Mouse (Mus musculus) lung, postnatal 10 days (tissue): Measurements from ENCODE around the gene Grik3.

Experiments
- DNase-seq: peaks from one replicate; pipeline ENCODE4 v3.0.0; 2021

Grik3 gene

DNA sequence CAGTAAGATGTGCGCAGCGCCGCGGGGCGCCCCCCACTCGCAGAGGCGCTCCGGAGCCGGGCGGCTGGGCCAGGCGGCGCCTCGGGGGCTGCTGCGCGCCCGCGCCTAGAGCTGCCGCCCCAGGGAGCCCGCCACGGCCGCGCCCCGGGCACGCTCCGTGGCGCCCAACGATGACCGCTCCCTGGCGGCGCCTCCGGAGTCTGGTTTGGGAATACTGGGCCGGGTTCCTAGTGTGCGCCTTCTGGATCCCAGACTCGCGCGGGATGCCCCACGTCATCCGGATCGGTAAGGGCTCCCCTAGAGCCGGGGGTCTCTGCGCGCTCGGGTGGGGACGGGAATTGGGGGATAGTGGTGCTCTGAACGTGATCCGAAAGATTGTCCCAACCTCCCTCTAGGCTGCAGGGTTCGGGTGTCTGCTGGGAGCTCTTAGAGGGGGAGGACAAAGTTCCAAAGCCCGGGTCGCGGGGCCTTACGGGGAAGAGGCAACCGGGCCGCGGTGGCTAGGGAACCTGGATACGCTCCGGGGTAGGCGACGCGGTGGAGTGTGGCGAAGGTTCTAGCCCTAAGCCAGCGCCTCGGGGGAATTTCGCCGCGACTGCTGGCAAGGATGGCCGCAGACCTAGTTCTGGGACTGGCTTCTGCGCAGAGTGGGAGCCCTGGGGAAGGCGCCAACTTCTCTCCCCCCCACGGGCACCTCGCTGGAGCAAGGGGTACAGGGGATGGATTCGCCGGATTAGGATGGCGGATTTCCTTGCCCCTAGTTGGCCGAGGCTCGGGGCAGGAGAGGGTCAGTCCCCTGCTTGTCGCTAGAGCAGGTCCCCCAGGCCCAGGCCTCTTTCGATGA, at the start of gene Grik3:
Grik3 (plus strand) TSS at position 40 of the 844 bp plus-strand sequence.
- DNase-seq: no peak

DNA sequence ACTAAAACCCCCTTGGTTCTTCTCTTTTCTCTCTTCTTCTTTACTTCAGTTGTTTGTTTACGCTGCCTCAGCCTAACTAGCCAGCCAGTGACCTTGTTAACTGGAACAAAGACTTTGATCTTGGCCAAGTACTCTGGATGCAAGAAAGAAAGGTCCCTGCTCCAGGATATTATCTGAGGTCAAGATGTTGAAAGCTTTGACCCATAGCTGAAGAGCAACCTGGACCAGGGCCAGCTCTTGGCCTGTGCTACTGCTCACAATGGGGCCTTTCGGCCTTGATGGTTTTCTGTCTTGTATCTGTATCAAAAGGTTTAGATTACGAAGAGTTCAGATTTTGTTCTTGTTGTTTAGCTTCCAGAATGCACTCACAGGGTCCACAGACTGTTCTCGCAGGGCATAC, 48.7 kb upstream of the Grik3 start:
- DNase-seq: no peak

DNA sequence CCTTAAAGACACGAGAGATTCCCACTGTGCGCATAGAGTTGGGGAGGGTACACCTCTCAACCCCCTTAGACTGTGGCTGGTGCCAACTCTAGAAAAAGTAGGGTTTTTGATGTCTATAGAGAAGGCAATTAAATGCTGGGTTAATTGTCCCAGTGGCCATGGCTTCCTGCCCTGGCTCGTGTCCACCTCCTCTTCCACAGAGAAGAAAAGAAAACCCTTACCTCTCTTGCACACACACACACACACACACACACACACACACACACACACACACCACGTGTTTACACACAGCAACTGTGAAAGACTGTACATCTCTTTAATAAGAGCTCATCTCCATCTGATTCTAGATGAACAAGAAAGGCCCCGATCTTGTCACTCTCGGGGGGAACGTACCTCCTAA, 46.1 kb upstream of the Grik3 start:
- DNase-seq: no peak

DNA sequence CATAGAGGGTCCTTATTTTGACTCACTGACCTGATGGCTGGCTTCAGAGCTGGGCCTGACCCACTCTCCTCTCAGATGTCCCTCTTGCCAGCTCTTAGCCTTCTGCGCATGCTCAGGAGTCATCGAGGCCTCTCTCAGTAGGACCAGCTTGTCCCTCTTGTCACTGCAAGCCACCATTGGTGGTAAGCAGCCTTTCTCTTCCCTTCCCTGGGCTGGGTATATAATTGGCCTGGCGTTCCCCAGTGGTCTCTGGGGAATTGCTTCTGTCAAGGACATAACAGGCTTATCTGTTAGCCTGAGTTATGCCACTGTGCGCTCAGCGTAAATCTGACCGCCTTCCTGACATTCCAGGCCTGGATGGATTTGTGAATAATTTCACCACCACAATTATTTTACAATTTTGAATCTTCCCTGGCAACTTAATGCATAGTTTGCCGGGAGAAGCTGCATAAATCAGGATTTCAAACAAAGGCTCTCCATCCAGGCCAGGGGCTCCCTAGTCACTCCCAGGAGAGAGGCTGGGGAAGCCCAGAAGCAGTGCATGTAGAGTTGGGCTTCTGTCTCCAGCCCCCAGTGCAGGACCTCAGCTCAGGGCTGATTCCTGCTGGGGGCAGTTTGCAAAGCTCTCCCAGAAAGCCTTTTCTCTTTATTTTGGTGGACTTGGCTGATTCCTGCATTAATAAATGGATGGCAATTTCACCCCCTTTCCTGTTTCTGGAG, 39.7 kb upstream of the Grik3 start:
- no peak for DNase-seq

DNA sequence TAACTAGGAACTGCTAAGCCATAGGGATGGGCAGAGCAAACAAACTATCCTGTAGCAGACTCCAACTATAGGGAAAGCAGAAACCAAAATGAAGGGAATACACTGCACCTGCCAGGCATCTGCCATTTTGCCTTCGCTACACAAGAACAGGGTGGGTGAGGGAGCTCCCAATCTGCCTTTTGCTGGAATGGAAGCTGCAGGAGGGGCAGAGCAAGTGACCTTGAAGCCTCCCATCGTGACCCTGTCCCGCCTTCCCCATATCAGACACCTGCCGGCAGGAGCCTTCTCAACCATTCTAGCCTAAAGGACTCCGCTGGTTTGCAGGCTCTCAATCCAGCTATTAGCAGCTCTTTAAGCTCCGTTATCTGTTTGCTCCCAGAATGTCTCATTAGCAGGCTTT, 38.7 kb upstream of the Grik3 start:
- DNase-seq: no peak

DNA sequence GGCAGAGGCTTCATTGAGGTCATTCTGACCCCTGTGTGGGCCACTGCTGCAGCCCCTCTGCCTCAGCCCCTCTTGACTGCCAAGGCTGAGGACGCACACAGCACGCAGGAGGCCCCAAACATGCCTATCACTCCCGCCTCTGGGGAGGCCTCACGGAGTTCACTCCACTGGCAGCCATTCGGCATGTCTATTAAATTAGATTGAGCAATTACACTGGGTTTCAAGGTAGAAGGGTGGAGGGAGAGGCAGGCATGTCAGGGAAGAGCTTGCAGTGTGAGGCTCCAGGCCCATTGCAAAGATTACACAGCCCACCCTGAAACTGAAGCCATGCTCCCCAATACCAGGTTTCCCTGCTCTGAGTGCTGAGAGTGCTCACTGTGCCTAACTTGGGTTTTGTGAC, 34.0 kb upstream of the Grik3 start:
- DNase-seq: no peak

DNA sequence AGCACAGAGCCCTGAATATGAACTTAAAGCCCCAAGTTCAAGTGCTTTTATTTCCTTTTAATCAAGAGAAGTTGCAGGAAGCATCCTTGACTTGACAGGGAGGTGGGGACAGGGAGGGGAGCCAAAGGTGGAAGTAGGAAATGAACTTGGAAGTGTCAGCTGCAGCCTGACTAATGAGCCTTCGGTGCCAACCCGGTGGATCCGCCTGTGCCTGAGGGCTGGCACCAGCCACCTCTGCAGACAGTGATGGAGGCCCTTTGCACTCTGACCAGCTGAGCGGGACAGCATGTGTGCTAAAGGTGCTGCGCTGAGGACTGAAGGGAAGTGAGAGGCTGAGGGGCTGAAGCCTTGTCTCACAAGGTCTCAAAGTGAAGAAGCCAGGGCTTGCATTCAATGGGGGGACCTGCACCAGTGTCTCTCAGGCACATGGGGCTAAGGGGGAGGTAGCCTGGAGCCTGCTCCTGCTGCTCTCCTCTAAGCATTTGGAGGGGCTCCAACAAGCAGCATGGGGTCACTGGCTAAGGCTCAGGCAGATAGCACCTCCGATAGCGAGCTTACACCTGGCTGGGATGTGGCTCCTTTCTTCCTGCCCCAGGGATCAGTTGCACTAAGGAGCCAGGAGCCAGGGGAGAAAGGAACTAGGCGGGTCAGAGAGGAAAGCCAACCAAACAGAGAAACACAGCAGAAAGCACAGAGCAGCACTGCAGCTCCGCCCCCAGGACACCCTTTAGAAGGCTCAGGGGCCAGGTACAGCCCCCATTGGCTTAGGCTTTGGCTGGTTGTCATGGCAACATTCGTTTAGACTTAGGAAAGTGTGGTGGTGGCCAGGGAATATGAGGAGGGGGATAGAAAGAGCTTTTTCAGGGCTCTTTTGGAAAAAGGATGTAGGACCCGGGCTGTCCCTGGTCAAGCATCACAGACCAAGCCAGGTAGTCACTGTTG, 33.1 kb upstream of the Grik3 start:
- DNase-seq: no peak

DNA sequence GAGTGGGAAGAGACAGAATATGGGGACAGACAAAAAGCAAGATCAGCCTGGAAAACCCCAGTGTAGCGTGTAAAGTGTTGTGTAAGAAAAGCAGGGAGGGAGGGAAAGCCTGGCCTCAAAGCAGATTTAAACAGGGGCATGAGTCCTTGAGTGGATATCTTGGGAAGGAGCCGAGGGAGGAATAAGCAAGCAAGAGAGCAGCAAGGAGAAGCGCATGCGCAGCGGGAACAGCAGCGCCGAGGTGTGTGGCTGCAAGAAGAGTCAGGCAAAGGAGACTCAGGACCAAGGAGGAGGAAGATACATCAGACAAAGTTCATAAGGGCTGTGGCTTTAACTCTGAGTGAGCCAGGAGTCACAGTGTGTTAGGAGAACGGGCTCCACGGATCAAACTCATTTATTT, 30.7 kb upstream of the Grik3 start:
- DNase-seq: no peak

DNA sequence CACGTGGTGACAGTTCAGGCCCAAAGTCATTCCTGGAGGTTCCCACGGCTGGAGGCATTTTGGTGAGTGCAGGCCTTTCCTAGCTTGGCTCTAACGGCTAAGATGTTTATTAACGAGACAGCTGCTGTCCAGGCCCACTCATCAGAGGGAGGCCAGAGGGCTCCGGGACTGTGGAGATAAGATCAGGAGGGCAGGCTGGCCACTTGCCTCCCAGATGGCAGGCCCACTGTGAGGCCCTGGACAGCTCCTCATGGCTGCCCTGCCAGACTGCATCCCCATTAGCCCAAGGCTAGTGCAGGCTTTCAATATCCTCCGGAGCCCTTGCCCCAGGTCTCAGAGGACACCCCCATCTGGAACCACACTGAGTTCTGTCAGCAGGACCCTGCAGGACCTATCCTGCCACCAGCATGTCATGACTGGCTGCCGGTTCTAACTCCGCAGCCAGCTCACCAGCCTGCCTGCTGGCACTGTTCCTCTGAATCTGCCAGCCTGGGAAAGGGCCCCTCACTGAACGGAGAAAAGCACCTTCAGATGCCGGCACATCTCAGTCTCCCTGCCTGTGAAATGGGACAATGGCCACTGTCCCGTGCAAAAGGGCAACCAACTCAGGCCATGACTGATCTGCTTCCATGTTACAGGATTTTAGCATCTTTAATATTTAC, 20.7 kb upstream of the Grik3 start:
- no peak for DNase-seq

DNA sequence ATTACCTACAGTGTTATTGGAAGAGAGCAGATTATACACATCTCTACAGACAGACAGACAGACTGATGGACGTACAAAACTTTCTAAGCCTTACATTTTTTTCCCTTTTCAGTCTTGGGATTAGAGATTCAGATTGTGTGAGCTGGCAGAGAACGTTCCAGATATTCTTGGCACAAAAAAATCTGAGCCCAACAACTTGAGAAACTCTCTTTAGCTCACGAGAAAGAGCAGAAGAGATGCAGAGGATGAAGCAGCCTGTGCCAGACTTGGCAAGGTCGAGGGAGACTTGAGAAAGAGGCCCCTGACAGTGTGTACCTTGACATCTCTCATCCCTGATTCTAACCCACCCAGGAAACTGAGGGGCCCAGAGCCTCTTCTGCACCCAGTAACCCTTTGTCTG, 15.6 kb upstream of the Grik3 start:
- no peak for DNase-seq

DNA sequence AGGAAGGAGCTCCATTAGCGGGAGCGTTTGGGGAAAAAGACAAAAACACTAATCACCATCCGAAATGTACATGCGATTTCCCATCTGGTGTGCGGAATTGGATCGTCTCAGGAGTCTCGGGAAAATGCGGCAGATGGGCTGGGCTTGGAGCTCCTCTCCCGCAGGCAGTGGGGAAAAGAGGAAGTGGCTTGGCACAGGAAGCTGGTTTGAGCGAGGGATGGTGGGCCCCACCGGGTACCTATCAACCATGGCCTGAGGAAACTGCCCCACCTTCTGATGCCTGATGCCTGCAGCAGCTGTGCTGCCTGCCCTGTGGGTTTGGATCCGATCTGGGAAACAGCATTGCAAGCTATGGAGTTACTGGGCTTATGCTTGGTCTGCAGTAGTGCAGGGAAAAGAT, 12.4 kb upstream of the Grik3 start:
- no peak for DNase-seq

DNA sequence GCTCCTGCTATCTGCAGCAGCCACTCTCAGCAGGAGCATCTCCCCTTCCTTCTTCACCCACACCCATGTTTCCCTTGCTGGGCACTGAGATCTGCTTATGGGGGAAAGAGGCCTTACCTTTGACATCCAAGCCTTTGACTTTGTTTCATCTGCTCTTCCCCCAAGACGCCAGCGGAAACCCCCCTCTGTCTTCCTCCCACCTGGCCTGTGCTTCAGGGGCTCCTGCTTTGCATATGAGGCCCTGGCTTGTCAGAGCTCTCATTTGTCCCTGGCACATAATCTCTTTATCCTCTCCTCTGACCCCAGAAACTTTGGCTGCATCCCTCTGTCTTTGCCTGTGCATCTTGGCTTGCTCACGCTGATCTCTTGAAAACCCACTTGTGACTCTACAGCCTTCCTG, 9.2 kb upstream of the Grik3 start:
- DNase-seq: no peak

DNA sequence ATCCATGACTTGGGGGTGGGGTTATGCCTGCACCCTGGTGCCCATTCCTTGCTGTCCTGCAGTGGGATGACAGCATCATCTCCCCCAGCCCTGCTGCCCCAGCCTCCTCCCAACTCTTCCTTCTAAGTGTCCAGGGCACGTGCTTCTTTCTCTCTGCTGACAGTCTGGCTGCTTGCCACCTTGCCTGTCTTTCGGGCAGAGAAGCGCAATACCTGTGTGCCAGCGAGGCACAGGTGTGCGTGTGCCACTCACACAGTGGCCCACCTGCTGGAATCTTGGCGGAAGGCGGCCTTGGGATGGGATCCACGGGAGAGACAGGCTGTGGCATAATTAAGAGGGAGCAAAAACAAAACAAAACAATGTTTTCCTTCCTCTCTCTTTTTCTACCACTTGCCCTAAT, 6.4 kb upstream of the Grik3 start:
- no peak for DNase-seq

DNA sequence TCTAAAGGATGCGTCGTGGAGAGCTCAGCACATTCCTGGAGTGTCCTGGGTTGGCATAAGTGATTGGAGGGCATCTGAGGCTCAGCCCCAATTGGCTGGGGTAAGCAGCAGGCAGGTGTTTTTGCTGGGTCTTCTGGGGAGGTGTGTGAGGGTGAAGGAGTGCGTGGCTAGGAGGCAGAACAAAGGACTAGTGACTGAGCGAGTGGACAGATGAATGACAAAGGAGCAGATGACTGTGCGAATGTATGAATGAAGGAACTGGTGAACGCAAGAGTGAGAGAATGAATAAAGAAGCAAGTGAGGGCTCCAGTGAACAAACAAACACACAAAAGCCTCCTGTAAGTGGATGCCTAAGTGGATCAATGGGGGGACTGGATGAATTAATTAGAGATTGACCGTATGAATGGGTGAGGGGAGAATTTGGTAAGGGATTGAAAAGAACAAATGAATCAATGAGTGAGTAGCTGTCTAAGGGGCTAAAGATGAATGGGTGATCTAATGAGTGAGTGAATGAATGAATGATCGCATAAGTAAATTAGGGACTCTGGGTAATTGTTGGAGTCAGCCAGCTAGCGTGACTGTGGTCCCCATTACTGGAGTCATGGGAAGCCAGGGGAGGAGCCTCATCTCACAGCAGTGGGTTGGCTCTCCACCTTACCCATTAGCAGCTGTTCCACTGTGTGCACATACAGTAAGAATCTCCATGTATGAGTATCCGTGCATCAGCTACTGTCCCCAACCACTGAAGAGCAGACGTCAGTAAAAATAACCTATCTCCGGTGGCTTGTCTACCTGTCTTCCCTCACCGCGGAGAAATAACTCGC, 4.9 kb upstream of the Grik3 start:
- DNase-seq: no peak

DNA sequence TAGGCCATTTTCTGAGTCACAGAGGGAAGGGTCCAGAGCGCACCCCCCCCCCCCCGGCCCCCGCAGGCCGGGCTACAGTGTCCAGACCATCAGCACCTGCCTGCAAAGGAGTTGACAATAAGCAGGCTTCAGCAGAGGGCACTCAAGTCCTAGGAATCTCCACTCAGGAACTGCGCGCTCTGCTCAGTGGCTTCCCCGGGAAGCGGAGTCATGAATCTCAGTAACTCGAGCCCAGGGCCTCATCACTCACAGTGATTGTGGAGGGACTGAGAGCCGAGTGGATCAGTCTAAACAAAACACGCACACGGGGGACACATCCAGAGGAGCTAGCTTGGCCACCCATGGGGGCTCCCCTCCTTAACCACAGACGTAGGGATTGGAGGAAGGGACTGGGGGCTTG, 3.9 kb upstream of the Grik3 start:
- DNase-seq: no peak

DNA sequence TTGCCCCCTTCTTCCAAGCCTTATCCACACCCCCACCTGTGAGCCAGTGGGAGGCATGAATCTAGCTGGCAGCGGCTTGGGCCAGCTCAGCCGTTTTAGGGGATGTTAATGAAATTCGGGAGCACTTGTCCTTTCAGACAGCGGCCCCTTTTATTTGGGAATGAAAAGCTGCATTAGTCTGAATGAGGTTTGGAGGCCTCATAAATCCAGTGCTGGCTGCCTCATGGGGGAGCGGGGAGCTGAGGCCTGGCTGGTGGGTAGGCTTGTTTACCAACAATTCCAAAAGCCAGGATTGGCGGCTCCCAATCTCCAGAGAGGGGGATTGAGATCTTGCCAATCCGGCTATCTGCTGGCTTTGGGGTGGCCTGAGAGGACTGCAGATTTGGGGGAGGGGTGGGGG, 3.5 kb upstream of the Grik3 start:
- no peak for DNase-seq

DNA sequence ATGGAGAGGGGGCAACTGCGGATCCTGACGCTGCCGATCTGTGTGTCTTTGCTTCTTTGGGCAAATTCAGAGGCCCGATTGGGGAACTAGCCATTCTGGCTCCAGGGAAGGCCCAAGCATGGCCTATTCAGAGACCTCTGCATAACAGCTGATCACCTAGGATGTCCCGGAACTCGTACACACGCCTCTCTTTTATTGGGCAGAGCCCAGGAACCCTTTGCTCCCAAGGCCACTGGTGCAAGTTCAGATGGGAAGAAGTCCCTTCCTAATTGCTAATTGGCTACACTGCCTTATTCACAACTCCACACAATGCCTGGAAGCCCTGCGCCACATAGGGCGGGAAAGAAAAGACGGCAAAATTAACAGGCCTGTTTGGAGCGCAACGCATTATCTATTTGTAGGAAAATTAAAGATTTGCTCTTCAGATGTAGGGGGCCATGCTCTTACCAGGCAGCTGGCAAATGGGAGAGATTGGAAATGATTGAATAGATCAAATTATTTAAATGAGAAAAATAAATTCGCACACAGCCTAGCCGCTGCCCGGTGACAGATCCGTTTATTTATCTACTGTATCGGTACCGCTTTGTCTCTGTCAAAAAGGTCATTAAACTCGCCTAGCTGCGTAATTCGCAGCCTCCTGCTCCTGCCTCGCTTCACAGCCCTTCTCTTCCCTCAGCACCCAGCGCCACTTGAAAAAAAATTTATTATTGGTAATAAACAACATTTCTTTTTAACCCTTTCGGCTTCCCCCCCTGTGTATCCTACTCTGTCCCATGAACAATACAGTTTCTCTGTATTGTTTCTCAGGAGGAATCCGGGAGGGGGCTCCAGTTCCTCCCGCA, 1.5 kb upstream of the Grik3 start:
- DNase-seq: no peak

DNA sequence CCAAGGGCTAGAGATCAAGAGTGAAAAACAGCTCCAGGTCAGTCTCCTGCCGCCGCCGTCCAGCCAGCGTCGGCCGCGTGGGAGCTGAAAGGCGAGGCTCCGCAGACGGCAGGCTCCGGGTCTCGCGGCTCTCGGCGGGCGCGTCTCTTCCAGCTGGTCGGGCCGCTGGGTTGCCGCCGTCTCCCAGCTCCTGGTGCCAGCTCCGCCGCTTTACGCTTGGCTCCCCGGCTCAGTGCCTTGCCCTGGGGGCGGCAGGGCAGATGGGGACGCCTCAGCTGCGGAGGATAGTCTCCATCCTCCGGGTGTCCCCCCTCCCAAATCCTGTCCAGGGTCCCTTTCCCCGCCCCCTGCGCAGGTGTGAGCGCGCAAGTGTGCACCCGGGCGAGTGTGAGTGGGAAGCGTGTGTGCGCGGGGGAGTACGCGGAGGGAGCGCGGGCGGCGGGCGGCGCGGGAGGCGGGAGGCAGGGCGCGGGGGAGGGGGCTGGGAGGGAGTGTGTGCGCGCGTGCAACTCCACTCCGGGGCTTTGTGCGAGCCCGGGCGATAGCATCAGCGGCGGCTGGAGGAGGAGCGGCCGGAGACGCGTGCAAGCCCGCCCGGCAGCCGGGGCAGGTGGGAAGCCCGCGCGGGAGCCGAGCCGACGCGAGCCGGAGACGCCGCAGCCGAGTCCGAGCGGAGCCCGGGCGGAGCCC, 454 bp upstream of the Grik3 start:
- DNase-seq: no peak

DNA sequence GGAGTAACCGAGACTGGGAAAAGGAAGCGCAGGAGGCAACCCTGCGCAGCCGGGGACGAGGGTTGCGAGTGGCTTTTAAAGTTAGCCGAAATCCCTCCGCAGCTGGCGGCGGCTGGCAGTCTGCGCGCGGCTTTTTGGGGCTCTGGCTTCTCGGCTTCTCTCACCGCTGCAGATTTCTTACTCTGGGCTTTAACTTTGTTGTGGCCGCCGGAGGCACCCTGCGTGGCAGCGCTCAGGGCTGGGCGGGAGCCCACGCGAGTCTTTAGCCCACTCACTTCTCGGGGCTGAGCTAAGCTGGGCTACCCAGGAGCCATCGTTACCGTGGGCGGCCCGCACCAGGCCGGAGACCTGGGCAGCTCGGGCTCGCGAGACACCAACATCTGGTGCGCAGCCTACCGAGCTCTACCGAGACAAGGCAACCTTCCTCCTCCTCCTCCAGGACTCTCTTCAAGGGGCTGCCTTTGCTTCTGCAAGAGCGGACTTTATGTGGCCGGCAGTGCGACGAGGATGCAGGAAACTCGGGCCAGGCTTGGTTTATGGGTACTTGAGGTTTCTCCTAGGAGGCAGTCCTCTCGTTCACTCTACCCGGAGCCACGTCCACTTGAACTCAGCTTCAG, 1.1 kb downstream of the Grik3 start:
- no peak for DNase-seq

DNA sequence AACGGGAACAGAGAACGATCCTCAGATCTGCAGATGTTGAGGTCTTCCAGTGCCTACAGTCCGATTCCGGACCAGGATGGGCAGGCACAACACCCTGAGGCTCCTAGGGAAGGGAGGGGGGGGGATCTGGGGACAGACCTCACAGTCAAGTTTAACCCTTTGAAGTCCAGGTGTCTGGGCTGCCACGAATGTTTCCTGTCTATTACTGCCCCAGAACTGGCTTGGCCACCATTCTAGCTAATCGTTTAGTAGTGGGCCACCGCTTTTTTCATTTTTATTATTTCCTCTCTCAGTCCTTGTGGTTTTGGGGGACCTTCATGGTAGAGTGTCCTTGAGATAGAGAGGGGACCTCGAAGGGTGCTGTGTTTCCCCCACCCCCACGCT, 1.6 kb downstream of the Grik3 start:
- DNase-seq: no peak
